Mouse (Mus musculus) heart, adult 8-10 months (tissue): ENCODE data around the gene Zfp423. TPM values are rescaled to one million over a fixed set of nuclear protein-coding genes. Genes with fewer than 3 reads are reported as not detected.

ENCODE experiments used
- DNase-seq: peaks from one replicate; pipeline ENCODE4 v3.0.0; 2022; ENCODE audit warnings: low spot score
- total RNA-seq, 4 experiments: library from RNA; stranded (reverse); gene quantifications; 2 replicates each; pipeline ENCODE4 v1.2.4; 2022

Gene Zfp423
- total RNA-seq = 1 to 10 TPM; 3.2 to 5.2 (median 3.6) TPM

- DNase-seq = no peak
Measured at GRCm38 (mm10) chr8:87959320-87959920, at the start of gene Zfp423. TSS of gene Zfp423 (minus strand) at chr8:87959595.

GRCm38 (mm10) chr8:88006811-88007210 is 47.4 kb upstream of the Zfp423 start:
- DNase-seq = no peak

GRCm38 (mm10) chr8:87984778-87985177 is 25.4 kb upstream of the Zfp423 start:
- no peak for DNase-seq

DNA sequence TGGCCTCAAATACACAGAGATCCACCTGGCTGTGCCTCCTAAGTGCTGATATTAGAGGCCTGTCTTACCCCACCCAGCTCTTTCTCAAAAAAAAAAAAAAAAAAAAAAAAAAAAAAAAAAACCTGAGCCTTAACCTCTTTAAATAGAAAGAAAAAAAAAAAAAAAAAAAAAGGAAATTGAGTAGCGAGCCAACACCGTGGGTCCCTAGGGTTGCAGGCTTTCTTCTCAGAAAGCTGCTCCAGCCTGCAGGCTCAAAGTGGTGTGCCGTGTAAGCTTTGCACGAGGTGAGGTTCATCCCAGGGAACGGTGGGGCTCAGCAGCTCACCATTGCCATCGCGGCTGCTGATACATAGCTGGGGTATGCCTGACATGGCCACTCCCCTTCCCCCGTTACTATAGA is 24.6 kb upstream of the Zfp423 start:
- no peak for DNase-seq

- no peak for DNase-seq
Measured at GRCm38 (mm10) chr8:87982936-87983335, 23.5 kb upstream of the Zfp423 start.

- no peak for DNase-seq
Measured at GRCm38 (mm10) chr8:87975466-87975809, 16.0 kb upstream of the Zfp423 start.

DNA sequence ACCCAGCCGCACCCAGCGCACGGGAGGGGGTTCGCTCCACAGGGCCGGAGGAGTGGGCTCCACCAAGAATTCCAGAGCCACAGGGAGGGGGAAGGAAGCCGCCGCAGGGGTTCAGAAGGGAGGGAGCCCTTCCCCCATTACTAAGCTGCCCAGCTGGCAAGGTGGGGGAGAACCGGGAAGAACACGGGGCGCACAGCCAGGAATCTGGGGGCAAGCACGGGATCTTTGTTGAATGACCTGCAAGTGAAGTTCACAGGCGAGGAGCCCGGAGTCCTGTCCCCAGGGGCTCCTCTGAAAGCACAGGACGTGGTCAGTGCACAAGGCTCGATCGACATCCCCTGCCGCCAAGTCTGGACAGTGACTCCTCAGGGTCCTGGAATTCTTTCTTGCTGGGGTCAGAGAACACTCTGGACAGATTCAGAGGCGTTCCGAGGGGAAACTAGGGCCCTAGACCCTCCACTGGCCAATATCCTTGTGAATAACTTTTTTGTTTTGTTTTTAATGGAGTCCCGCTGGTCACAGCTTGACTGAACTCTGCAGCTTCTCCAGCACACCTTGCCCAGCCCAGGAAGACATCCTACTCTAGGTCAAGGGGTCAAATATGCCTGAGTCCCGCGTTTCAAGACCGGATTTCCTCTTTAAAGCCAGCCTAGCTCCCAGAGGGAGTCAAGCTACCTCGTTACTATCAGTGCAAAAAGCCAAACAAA is 15.5 kb upstream of the Zfp423 start:
- DNase-seq = peak; percentile 48

GRCm38 (mm10) chr8:87974122-87974758 is 14.8 kb upstream of the Zfp423 start:
- DNase-seq = no peak

DNA sequence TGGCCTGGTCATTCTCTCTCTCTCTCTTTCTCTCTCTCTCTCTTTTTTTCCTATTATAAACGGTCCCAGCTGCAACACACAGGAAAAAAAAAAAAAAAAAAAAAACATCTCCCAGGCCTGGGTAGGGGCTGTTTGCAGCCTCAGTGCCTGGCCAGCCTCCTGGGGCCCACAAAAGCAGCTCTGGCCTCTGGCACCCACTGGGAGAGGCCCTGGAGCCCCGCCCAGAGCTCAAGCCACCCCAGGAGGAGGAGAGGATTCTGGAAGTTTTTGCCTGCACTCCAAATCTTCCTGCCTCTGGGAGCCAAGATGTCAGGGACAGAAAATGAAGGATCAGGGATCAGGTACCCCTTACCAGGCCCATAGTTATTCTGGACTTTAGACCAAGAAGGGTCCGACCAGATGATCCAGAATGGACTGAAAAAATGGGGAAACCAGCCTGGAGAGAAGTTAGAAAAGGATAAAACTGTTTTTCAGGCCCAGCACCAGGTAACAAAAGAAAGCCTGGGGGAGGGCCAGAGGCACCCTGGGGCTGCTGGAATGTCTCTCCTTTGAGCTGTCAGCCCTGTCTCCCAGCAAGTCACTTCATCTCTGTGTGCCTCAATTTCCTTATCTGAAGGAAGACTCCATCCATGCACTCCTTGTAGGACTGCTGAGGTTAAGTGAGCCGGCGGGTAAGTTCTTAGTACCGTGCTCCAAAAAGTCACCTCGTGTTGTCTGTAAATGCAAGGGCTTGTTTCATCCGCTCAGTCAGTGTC is 8.6 kb upstream of the Zfp423 start:
- DNase-seq = no peak

- DNase-seq = no peak
Measured at GRCm38 (mm10) chr8:87967057-87967820, 7.8 kb upstream of the Zfp423 start.

DNA sequence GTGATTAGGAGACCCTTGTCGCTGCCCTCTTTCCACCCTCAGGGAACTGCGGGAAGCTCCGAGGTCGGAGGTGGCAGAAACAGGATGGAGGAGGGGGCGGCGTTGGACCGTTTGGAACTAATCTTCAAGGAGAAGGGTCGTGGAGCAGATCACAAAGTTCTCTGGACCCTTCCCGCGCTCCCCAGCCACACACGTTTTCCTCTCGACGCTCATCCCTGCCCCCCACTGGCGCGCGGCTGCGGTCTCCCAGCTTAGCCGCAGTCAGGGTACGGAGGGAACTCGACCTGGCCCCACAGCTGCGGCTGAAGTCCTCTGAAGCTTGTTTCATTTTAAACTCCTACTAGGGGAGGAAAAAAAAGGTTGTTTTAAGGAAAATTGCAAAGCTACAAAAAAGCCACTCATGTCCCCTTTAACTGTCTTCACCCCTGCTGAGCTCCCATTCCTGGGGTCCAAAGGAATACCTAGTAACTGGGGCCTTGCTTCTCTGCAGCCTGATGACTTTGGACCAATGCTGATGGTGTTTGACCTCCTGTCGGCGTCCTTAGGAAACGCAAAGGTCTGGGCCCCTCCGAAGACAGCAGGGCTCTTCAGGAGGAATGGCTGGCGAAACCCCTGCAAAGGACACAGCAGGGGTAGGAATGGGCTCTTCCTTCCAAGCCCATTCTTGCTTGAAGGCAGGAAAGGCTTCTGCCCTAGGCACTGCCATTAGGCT is 3.3 kb upstream of the Zfp423 start:
- no peak for DNase-seq

- DNase-seq = no peak
Measured at GRCm38 (mm10) chr8:87961680-87962513, 2.5 kb upstream of the Zfp423 start.

- no peak for DNase-seq
Measured at GRCm38 (mm10) chr8:87961108-87961507, 1.7 kb upstream of the Zfp423 start.

DNA sequence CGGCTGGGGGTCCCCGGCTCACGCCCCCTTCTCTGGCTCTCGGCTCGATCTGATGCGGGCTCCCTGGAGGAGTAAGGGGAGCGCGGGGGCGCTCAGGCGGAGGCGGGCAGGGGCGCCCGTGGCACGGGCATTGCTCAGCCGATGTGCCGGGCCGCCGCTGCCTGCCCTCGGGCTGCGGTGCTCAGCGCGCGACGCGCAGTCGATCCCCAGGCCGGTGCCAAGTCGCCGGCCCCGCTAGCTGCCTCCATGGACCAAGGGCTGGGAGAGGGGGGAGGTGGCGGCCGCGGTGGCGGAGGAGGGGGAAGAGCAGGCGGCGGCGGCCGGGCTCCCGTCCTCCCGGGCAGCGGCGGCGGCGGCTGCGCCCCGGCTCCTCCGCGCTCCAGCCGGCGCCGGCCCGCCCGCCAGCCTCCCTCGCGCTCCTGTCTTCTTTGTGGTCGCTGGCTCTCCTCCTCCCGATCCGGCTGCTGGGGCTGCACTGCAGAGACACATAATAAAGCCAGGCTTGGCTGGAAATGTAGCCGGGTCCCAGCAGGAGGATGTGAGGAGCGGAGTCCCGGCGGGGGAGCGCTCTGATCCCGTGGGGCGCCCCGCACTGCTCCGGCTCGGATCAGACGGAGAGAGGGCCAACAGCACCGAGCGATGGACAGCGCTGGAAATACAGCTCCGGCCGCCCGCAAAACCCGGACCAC is 810 bp upstream of the Zfp423 start:
- peak; percentile 57 for DNase-seq

DNA sequence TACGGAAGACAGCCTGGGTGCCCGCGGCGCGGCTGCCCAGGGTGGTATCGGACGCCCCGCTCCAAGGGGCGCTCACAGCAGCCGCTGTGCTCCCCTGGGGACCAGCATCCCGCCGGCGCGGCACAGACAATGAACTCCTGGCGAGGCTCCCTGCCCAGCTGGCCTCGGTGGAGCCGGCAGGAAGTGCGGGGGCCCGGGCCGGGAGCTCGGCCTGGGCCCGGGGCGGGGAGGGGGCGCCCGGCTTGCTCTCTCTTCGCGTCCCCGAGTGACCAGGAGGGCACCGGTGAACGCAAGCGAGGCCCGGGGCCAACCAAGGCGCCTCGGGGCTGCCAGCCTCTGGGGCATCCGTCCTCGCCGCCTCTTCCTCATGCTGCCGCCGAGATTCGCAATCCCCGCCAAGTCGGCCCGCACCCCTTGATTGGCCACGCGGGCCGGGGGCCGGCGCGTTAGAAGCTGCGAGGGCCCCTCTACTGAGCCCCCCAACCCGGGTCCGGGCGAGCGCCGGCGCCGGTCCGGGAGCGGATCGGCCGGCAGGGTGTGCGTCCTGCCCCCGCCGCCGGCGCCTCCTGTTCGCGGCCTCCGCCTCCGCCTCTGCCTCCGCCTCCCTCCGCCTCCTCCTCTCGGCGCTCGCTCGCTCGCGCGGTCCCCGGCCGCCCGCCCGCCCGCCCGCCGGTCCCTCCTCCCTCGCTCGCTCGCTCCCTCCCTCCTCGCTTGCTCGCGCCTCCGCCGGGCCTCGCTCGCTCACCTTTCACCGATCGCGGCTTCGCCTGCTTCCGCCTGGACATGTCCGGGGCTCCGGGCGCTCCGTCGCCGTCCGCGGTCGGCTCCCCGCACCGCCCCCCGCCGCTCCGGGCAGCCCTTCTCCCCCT is 710 bp downstream of the Zfp423 start:
- DNase-seq = peak; percentile 56

DNA sequence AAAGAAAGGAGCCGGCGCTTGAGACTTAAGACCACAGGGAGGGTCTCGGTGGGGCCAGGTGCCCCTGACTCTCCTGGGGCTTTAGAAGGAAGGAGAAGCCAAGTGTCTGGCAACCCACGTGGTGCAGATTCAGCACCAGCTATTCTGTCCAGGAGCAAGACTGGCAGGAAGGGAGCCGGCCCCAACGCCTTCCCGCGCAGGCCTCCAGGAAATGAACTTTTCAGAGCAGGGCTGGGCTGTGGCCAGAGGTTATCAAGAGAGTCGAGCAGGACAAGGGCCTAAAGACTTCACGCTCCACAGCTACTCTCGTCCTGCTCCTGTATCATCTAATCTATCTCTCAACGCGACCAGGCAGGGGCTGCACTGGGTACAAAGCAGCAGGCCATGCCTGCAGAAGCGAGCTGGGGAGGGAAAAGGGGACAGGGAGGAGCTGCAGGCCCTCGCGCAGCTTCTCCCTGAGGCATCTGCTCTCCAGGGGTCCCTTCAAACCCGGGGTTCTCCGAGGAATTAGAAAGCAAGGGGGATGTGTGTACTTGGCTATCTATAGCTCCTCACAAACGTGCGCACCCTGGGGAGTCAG is 1.4 kb downstream of the Zfp423 start:
- DNase-seq = peak; percentile 81

GRCm38 (mm10) chr8:87956001-87956400 is 3.4 kb downstream of the Zfp423 start:
- no peak for DNase-seq

DNA sequence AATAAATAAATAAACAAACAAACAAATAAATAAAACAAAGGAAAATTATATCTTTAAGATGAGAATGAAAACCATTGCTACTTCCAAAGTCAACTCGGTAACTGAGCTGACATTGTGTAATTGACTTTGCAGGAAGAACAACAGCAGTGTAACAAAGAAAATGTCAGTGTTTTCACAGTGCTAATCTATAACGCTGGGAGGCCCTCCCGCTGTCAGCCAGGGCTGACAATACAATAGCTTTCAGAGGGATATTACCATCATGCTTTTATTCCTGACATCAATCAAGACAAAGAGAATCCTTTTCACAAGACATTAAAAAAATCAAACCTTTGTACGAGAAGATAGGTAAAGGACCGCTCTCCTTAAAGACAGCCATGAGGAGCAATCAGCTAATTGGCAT is 5.9 kb downstream of the Zfp423 start:
- no peak for DNase-seq
